Mouse (Mus musculus) monocyte, adult 2 months (primary cell): ENCODE measurements around the gene Rnf24.

Source experiments
- DNase-seq, 2 experiments: peaks; one replicate each; pipeline ENCODE4 v3.0.0; 2022; ENCODE audit warnings: low spot score in 2 of 2, low read depth in 1 of 2

Gene Rnf24

DNA sequence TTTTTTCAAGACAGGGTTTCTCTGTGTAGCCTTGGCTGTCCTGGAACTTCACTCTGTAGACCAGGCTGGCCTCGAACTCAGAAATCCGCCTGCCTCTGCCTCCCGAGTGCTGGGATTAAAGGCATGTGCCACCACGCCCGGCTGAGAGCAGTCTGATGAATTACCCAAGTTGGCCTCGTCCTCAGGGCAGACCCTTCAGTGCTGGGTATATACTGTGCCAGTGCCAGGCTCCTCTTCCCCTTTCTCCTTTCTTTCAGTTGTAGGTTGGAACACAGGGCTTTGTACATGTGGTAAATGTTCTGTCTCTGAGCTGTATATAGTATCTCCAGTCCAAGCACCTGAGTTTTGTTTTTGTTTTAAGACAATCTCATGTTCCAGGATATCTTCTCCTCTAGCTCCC, 88.7 kb downstream of the Rnf24 start:
- DNase-seq, result no peak

GRCm38 (mm10) chr2:131262680-131263670, 89.7 kb downstream of the Rnf24 start:
- no peak for DNase-seq

DNA sequence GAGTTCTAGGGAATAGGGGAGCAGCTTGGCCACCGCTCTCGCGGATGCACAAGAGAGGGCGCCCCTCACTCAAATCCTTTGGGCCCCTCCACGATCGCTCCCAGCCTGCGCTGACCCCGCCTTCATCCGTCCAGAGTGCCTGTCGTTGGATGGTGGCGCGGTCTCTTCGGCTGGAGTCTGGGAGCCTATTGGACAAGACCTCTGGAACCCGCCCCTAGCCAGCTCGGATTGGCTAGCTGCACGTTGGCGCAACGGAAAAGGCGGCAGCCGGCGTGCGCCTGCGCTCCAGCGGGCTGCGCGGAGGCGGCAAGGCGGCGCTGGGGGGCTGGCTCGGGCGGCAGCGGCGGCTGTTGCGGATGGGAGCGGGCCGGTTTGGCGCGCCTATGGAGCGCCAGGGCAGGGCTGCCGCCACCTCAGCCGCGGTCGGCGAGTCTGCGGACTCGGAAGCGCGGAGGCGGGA, 90.4 kb downstream of the Rnf24 start, which contains the start of gene Pank2:
Pank2 (plus strand) TSS at position 283 of the 460 bp plus-strand sequence.
- DNase-seq, result peak; percentile 88 to 89

DNA sequence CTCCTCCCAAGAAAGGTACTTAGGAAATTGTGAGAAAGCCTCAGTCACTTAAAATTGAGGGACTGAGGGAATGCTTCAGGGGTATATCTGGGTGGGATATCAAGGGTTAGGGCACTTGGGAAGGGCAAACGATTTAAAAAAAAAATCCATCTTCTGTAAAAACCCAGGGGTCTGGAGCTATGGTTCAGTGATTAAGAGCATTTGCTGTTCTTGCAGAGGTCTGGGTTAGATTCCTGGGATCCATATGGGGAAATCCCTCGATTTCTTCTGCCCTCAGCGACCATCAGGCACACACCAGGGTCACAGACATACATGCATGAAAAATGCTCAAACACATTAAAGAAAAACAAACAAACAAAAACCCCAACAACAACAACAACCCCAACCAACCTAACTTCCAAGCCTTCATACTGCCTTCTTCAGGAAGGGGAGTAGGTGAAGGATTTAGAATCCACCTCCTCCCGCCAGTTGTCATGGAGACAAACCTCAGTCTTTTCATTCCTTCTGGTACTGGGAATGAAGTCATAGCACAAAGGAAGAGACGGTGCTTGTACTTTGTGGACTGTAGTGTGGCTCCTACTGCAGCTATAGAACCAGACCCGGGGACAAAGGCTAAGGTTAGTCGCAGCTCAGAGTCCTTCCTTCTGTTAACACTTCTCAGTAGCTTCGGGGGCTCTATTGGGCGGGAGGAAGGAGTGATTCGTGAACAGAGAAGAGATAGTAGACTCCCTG, 91.0 kb downstream of the Rnf24 start:
- no peak for DNase-seq

- no peak for DNase-seq
Observed at GRCm38 (mm10) chr2:131260544-131261307, 92.0 kb downstream of the Rnf24 start.

GRCm38 (mm10) chr2:131258693-131259092, 94.0 kb downstream of the Rnf24 start:
- no peak for DNase-seq

GRCm38 (mm10) chr2:131255738-131256137, 97.0 kb downstream of the Rnf24 start:
- DNase-seq, result no peak

- DNase-seq, result no peak
Observed at GRCm38 (mm10) chr2:131254329-131254713, 98.4 kb downstream of the Rnf24 start.

DNA sequence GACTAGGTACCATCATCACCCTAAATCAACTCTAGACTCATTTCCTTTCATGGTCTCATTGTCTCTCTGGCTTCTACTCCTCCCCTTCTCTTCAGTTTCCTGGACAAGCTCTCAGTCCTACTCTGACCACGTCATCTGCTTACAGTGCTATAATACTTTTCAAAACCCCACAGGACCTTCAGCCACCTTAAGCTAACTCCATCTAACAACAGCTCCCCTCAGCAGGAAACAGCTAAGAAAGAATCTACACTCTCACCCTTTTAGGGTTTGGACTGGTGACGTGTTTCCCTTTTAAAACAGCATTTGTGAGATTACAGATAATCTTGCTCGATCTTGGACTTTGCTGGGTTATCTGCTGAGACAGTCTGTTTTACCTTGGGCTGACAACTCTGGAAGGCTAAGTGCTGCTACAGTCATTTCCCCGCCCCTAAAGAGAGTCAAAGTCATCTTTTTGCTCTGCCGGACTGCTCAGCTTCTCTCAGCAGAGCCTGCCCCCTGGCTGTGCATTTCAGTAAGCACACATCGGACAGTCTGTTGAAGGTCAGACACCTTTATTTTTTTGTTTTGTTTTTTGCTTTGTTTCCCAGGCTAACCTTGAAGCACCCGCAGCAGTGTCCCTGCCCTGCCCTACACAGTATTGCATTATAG, 98.9 kb downstream of the Rnf24 start:
- peak in 1 of 2 experiments; percentile 23 for DNase-seq
